Mouse (Mus musculus) megakaryocyte progenitor cell, adult 5-6 weeks (primary cell): ENCODE results near the gene Erich6b. TPM values are rescaled to one million over a fixed set of nuclear protein-coding genes. Genes with fewer than 3 reads are reported as not detected.

Experiments
- ATAC-seq: replicated peaks from 2 replicates; pipeline ENCODE4 v1.8.0; 2016; ENCODE audit warnings: mild to moderate bottlenecking, moderate TSS enrichment, inconsistent platforms; ENCODE audit not compliant: poor library complexity
- total RNA-seq, 2 experiments: library from RNA; stranded (forward) in 1 of 2; stranded (reverse) in 1 of 2; fragments of 157-497, 149-512 nt in 1 of 2; fragments of 200-1000 nt in 1 of 2; gene quantifications; 2 replicates each; pipeline versions ENCODE4 v1.2.3 to v1.2.4; 2015 to 2017

Erich6b gene
- total RNA-seq (2015) = not detected in 2 replicates
- not detected in 2 replicates for total RNA-seq (2017)

DNA sequence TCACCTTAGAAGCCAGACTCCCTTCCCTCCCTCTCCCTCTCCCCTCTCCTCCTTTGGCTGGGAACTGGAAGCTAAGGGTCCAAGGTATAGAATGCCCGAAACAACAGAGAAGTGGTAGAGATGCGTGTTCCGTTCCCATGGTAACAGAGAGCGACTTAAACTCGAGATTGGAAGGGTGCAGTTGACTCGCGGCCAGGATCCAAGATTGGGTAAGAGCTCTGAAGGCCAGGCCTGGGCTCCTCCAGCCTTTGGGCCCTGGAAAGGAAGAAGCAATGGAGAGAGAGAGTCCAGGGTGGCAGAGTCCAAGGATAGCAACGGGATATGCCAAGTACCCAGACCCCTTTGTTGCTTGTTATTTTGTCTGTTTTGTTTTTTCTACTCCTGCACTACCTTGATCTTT is at the start of gene Erich6b:
Gene Erich6b (plus strand): TSS at position 180 of the 400 bp plus-strand sequence.
- ATAC-seq = no peak

DNA sequence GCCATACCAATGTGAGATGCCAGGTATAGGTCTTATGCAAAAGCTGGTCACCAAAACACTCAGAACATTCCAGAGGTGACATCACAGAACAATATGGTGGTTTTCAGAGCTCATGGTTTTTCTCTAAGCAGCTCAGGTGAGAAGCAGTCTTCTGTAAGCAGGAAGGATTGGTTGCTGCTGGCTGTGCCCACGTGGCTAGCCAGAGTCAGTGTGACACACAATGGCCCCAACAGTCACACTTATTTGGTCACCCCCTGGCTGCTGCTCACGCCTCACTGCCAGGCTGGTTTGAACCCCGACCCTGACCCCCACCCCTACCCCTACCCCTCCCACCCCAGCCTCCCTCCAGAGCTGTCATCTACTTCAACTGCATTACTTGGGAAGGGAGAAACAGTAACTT is 49.1 kb upstream of the Erich6b start, which contains the start of gene Spert:
Gene Spert (minus strand): TSS at position 139 of the 400 bp plus-strand sequence.
- ATAC-seq = no peak

DNA sequence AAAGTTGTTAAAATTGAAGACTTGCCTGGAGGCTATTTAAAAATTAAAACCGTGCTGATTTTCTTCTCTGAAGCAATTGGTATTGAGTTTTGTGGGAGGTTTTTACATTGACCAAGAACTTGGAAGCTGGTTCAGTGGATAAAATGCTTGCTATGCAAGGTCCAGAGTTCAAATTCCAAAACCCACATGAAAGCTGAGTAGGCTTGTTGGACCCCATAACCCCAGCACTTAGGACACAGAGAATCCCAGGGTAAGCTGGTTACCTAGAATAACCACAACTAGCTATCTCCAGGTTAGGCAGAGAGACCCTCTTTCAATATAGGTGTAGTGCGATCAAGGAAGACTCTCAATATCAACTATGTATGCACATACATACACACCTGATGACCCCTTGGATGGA is 32.9 kb upstream of the Erich6b start:
- no peak for ATAC-seq

DNA sequence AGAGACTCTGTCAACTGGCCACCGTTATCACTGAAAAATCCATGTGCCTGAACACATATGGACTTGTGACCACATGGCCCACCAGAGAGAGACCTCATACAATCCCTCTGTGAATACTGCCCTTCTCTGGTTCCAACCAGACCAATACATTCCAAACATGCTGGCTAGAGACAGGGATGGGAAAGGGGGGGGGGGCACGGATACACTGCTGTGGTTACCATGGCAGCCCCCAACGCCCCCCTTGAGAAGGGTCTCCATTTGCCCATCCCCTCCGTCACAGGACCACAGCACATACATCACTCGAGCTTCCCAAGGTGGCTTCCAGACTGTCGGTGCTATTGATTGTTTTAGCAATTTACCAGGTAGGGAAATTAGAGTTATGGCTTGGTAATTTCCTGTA is 25.7 kb upstream of the Erich6b start:
- ATAC-seq = no peak

DNA sequence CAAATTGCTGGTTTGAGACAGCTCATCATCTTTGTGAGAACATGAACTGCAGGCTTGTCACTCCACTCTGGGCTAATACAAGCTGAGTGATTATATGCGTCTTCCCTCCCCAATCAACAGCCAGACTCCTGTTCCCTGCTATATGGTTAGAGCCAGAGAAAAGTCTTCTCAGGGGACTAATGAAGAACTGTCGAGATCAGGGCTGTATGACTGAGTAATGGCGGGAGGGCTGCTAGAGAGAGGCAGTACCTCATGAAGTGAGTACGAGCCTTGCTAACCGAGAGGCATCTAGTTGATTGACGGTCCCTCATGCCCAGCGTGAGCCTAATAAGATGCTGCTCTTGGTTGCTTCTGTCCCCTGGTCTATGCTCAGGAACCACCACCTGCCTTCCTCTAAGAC is 19.1 kb upstream of the Erich6b start:
- no peak for ATAC-seq

DNA sequence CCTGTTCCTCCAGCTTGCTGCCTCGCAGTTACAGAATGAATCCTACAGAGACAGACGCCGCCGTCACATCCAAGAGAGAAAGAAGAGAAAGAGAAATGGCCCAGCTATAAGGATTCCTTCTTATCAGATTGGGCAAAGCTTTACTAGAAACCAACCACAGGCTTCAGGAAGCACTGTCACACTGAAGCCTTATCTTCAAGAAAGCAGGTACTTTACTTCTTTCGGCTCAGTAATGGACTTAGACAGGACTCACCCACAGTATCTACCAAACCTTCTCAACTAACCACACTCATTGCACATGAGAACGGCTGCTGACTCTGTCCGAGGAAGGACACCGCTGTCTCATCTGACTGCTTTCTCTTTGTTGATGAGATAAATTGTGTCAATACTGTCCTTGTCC is 13.2 kb upstream of the Erich6b start:
- peak; percentile 55 for ATAC-seq

DNA sequence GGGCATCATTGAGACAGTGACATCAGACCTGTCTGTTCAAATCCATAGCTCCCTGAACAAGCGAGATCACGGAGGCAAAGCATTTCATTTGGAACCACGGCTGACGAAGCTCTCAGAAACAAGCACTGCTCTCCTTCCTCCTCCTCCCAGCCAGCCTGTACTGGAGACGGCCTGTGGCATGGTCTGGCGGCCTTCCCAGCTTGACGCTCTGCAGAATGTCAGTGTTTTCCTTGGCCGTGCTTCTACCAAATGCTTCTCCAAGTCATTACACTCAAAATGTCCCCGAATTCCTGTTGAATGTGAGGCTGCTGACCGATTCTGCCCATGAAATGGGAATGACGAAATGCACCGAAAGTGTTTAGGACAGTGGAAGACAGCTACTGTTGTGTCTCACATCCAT is 6.7 kb upstream of the Erich6b start:
- no peak for ATAC-seq

DNA sequence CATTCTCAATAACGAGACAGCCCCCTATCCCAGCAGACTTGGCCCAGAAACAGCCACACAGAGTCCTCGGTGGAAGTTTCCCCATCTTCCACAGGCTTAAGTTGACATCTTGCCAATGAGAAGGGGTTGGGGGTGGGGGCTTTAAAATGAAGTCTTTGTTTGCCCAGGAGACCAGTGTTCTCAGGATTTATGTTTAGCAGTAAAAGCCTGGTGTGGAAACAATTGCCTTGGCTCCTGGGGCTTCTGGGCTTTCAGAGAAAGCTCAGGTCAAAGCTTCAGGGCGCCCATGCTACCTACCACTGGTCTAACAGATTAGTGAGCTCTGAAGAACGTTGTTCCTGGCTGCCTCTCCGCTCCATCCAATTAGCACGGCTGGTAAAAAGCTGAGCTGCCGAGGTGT is 6.0 kb upstream of the Erich6b start:
- no peak for ATAC-seq

DNA sequence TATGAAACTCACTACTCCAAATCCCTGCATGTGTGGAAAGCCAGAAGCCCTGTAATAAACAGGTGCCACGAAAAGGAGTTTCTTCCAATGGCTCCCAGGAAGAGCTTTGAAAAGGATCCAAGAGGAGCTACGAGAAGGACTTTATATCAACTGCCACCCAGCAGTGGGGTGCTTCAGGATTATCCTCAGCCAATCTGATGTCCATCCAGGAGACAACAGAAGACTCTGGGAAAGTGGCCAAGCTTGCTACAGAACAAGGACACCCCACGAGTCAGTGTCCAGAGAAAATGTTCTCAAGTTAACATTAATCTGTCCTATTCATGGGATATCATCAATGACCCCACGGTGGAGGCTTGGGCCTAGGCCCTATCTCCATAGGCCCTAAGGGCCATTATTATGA is 4.4 kb upstream of the Erich6b start:
- ATAC-seq = no peak

DNA sequence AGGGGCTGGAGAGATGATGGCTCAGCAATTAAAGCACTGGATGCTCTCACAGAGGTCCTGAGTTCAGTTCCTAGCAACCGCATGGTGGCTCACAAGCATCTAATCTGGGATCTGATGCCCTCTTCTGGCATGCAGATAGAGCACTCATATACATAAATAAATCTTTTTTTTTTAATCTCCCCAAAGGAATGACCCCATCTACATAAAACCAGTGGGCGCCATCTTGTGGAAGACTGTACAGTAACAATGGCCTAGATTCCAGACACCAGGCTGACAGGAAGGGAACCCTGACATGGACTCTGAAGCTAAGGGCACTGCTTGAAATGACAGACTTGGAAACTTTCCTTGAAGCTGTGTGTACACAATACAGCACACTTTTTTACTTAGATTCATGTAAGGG is 1.2 kb upstream of the Erich6b start:
- peak; percentile 61; the same call in 1 of the 2 replicates for ATAC-seq

DNA sequence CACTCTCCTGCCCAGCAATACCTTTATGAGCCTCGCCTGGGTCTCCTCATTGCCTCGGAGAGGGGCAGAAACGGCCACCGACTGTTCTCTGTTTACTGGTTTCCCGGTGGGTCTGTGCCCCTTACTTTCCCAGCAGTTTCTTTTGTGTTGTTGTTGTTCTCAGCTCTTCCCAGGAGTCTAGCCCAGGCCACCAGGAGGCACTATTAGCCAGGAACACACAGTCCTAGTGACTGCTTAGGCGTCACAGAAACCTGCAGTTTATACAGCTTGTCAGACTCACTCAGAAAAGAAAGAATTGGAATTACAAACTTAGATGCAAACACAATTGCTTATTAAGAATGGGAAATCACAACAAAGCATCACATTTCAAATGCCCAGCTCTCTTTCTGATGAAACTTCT is 690 bp upstream of the Erich6b start:
- no peak for ATAC-seq

DNA sequence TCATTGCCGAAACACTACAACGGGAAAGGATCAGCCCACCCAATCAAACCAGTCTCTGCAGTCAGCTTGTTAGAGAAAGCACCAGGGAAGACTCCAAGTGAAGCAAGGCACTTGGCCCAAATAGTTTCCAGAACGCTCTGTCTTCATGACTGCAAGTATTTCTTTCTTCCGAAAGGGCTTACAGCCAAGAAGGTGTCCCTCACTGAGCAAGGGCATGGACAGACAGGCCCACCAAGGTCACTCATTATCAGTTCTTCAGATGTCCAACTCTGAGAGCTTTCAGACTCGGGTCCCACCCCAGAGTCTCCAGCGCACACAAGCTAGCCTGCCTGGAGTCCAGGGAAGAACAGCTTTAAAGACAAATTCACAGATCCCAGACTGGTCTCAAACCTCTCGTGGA is 3.4 kb downstream of the Erich6b start:
- no peak for ATAC-seq

DNA sequence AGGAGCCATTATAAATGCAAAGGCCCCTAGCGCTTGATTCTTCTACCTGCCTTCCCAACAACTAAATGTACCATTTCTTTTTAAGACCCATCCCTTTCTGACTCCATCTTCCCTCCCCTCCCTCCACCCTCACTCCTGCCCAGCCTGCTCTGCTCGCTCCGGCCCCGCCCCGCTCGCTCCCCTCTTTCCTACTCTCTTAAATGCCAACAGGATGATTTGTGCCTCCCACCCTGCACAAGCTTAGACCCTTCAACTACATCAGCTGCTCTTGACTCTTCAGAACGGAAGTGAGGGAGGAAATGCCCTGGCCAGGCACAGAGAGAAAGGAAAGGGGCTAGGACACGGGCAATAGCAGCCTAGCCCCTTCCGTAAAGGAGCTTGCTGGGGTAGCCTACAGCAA is 4.0 kb downstream of the Erich6b start:
- ATAC-seq = no peak

DNA sequence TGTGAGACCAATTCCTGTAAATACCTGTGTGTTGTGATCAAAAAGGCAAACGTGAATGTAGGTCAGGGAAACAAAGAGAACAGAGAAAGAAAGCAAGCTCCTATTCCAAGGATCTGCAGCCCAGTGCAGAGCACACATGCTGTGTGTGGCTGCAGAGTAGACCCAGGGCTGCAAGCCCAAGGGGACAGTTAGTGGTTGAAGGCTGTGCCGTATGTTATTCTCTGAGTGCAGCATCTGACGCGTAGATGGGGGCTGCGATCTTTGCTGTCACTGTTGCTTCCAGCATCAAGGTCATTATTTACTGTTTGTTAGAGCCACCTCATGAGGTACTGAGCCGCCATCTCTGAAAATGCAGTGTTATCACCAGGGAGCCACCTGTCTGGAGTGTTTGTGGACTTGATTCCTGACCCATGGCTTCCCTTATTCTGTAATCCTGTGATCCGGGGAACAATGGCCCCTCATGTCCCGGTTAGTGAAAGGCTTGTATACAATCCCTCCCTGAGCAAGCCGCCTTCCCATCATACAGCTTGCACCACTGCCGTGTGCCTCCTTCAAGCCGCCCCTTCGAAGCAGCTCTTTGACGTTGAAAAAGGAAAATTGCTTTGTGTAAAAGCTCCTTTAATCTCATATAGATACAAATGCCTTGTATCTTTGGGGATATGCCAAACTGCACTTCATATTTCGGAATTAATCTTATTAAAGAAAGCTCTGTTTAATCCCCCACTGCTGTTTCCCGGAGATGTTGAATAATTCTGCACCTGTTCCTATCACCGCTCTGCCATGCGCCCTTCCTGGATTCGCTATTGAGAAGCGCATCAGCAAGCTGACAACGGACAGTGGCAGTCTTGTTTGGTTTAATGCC is 5.1 kb downstream of the Erich6b start:
- ATAC-seq = no peak

DNA sequence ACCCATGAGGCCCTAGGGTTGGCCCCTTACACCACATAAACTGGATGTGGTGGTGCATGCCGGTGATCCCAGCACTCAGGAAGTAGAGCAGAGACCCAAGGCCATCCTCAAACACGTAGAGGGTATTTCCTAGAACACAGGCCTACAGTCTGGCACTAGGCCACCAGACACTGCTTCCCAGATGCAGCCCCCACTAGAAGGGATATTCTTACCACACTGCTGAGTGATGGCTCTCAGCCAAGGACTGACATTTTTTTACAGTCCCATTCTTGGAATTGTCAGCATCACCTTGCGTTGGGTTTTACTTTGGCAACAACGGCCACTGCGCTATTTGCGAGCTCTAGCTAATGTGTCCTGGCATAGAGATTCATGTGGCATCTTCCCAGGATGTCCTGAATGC is 18.9 kb downstream of the Erich6b start:
- ATAC-seq = no peak

DNA sequence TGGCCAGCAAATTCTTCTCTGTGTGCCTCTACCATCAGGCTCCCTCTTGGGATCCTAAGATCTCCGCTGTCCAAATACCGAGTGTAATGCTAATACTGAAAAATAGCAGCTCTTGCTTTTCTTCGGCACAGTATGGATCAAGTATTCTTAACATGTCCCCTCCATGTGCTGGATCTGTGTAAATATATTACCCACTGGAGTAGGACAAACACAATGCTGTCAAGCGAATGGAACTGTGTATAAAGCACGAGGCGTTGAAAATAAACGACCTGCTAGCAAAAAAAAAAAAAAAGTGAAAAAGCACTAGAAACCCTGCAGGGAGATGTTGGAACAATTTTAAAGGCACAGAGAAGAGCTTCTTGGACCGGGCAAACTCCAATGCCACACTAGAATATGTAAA is 19.5 kb downstream of the Erich6b start:
- no peak for ATAC-seq

DNA sequence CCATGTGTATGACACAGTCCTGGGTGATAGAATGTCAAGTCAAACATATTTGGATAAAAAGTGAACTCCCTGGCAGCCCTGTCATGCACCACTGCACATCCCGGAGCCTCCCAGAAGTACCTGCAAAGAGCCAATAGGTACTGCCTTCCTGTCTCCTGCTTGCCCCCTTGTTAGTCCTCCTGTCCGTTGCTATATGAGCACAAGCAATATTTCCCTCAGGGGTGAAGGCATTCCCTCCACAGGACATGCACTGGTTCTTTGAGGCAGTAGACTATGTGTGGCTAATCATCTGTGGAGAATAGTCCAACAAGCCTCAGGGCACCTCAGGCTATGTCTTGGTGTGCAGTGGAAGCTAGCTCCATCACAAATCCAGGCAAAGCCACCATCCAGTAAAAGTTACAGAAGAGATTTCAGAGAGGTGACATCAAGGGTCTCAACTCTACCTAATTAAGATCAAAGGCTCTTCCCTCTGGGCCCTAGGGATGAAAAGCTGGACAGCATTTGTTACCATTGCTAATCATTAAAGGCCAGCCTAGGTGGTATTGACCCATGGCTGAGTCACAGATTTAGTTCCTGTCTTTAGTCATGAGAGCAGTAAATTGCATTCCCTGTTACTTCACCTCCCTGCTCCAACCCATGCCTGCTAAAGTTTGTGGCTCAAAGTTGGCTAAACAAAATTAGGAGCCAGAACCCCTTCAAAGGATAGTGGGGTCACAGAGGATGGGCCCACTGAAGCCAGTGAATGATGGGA is 23.5 kb downstream of the Erich6b start:
- ATAC-seq = no peak

DNA sequence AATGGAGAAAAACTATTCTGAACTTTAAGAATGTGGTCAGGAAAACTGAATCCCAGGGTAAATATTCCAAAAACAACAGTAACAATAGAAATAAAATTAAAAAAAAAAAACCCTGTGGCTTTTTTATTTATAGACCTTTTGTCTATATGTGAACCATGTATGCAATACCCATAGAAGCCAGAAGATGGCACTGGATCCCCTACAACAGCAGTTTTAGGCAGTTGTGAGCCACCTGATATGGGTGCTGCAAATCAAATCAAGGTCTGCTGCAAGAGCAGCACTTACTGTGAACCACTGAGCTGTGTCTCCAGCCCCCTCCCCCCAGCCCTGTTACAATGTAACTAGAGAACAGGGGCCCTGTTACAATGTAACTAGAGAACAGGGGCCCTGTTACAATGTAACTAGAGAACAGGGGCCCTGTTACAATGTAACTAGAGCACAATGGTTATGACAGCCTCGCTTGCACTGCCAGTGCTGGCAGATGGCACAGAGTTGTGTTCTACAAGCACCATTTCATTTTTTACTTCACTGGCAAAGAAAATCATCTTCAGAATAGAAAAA is 27.1 kb downstream of the Erich6b start:
- ATAC-seq = no peak

DNA sequence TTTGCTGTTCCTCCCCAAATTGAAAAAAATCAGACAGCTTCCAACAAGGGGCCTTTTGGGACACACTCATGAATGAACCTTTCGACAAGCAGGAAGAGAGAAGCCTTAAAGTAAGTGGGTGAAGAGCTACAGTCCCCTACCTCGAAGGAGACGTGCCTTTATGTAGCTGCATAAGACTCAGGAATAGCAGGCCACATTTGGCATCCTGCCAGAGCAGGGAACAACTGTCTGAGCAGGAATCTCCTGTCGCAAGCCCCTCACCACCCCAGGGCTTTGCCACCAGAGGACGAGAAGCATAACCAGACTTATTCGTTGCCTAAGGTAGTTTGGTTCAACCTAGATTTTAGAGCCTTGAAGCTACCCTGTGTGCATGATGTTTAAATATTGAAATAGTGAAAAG is 34.3 kb downstream of the Erich6b start:
- no peak for ATAC-seq

DNA sequence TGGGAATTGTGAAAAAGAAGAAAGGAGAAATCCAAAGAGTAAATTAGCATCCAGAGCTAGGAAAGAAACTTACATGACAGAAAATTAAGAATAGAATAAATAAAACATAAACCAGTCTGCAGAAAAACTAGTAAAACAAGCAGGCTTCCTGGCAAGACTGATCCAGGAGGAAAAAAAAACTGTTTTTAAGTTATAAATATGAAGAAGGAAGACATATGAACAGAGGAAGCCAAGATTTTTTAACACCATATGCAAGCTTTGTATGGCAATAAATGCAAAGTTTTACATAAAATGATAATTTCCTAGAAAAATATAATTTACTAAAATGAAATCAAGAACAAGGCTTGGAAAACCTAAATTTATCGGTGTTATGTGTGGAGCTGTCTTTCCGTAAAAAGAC is 48.4 kb downstream of the Erich6b start:
- no peak for ATAC-seq

DNA sequence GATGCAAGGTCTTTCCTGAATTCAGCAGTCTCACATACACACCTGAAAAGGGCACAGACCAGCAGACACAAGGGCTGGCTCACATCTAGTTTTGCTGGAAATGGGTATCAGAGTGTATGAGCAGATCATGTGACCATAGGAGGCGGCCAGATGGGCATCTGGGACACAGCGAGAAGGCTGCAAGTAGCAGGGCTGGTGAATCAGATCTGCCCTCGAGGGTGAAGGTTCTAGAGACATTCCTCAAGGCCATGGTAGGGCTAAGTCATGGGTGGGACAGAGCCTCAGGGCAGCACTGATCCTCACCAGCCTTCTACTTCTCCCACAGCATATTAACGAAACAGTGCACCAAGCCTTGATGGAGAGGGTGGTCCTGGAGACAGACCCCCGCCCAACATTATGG is 54.0 kb downstream of the Erich6b start:
- ATAC-seq = 0 out of 2 replicates have a peak, but pooled peaks have one; percentile 20

DNA sequence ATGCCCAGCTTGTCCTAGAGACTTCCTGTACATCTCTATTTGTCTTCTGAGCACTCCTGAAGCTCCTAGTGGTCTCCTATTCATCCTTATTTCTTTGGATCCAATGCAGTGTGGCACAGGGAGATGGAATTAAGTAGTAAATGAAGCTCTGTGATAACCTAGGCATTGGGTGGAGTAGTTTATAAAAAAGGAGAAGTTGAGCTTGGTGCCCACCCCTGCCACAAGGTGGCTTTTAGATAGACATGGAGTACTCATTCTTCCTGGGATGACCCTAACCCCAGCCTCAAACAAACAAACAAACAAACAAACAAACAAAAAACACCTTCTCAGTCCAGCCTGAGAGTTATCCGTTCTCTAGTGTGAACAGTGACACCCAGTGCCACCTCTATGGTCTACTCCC is 55.9 kb downstream of the Erich6b start:
- ATAC-seq = 0 out of 2 replicates have a peak, but pooled peaks have one; percentile 34
